Mouse (Mus musculus) heart, embryonic 12.5 days (tissue): ENCODE results near the gene Acot6. TPM values are rescaled to one million over a fixed set of nuclear protein-coding genes. Genes with fewer than 3 reads are reported as not detected.

Experiments used
- ATAC-seq: fragments of 200-750 bp; cut with Nextera tagmentation; 2 replicates; pipeline ENCODE4 v1.8.0; 2017; ENCODE audit warnings: moderate TSS enrichment, moderate library complexity; ENCODE audit not compliant: insufficient number of reproducible peaks, low FRiP score
- H3K27ac ChIP-seq: fragments of 300-500 bp; sonication (generic); 2 replicates; pipeline ENCODE4 v1.5.1; 2016; ENCODE audit warnings: mild to moderate bottlenecking, moderate library complexity; ENCODE audit not compliant: poor library complexity, severe bottlenecking
- H3K27me3 ChIP-seq: fragments of 300-500 bp; sonication (generic); replicated peaks from 2 replicates; pipeline ENCODE4 v1.6.1; 2016; ENCODE audit warnings: mild to moderate bottlenecking, moderate library complexity
- H3K36me3 ChIP-seq: fragments of 300-500 bp; sonication (generic); 2 replicates; pipeline ENCODE4 v1.6.1; 2016; ENCODE audit warnings: mild to moderate bottlenecking, moderate library complexity
- H3K4me1 ChIP-seq: fragments of 300-500 bp; sonication (generic); replicated peaks from 2 replicates; pipeline ENCODE4 v1.6.1; 2016; ENCODE audit warnings: mild to moderate bottlenecking
- H3K4me2 ChIP-seq: fragments of 300-500 bp; sonication (generic); 2 replicates; pipeline ENCODE4 v1.6.1; 2016; ENCODE audit warnings: mild to moderate bottlenecking, moderate library complexity
- H3K4me3 ChIP-seq: fragments of 300-500 bp; sonication (generic); 2 replicates; pipeline ENCODE4 v1.5.1; 2016; ENCODE audit warnings: mild to moderate bottlenecking
- H3K9ac ChIP-seq: fragments of 300-500 bp; sonication (generic); 2 replicates; pipeline ENCODE4 v1.6.1; 2016; ENCODE audit warnings: mild to moderate bottlenecking, moderate library complexity
- H3K9me3 ChIP-seq: fragments of 300-500 bp; sonication (generic); replicated peaks from 2 replicates; pipeline ENCODE4 v1.6.1; 2016; ENCODE audit warnings: mild to moderate bottlenecking, moderate library complexity
- WGBS: fragments of 180-500 bp; shearing (Covaris S2); methylation state at CpG from one replicate; pipeline ENCODE4 v1.1.7; 2016; 5-methylcytosine and 5-hydroxymethylcytosine counted together
- polyA plus RNA-seq: library from polyadenylated mRNA; unstranded; fragments of >200 nt; fragmentation: Nextera tagmentation; extraction: Ambion mirVana; gene quantifications from 2 replicates; pipeline ENCODE4 v1.2.1, GENCODE M21; 2016

Gene Acot6
- polyA plus RNA-seq, 1 experiment from 2014 or later = 0.64 TPM

DNA sequence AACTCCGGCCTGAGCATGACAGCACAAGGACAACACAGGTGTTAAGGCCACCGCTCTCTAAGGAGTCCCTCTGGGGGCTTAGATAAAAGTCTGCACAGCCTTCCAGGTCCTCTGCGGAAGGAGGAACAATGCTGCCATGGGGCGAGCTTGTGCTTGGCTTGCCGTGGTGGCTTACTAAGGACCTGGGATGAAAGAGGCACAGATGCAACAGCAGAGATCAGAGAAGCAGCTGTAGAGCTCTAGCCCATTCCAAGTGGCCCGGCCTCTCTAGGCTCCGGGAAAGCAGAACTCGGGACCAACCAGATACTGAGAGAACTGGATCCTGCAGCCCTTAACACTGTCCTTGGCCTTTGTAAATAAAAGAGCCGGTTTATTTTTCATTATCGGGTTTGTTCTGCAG lies 51.5 kb downstream of the Acot6 start:
- WGBS = 71% methylated on average over 10 of the region's 10 CpGs
- no peak overlapping the region for H3K4me3 ChIP-seq

DNA sequence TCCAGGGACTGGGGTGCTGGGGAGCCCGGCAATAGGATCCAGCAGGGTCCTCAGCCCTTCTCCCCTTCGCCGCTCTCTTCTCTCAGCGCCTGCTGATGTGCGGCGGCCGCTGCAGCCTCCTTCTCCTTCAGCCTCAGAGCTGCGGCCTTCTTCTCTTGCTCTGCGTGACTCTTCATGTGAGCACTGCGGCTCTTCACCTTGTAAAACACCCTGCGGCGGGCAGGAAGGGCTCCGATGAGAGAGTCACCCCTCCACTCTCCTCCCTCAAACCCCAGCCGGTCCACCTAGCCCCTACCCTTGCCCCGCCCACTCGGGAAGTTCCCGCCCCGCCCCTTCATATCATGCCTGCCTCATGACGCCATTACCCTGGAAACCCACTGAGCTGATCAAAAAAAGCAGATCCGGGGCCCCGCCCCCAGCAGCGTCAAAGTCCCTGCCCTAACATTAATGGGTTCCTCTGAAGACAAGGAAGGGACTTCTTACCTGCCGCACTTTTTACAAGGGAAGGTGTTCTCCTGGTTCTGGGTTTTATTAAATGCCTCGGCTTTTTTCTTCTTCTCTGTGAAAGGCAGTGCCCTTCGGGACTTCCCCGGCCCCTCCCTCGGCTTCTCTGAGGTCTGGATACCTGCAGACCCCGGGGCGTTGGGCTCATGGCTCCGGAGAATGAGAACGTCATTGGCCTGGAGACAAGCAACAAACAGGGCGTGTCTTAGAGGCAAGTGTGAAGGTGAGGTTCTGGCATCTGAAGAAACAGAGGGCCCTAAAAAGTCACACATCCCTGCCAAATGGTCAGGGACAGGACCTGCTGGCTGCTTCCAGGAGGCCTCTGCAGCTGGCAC lies 52.1 kb downstream of the Acot6 start:
- Histone ChIP-seq H3K9ac (no peak overlapping the region), H3K27ac (no peak overlapping the region; the same call in 1 of the 2 replicates), H3K4me1 (peaks cover 56% of the 10 kb centered on the region), H3K4me3 (no peak overlapping the region), H3K9me3 (no peaks in the 10 kb centered on the region), H3K27me3 (no peaks in the 10 kb centered on the region), H3K4me2 (peak overlapping the region; percentile 32), H3K36me3 (peaks cover 56% of the 10 kb centered on the region)
- peak; percentile 52 for ATAC-seq
- 63% methylated on average over 32 of the region's 32 CpGs for WGBS

More for the DNA sequence above, 51.5 kb downstream of the Acot6 start:
- ATAC-seq = no peak
- Histone ChIP-seq H3K9ac (no peak overlapping the region; the same call in 1 of the 2 replicates), H3K4me2 (peak overlapping the region; percentile 32; the same call in 1 of the 2 replicates), H3K27ac (peak overlapping the region; percentile 68), H3K27me3 (no peaks in the 10 kb centered on the region), H3K36me3 (peaks cover 54% of the 10 kb centered on the region), H3K4me1 (peaks cover 56% of the 10 kb centered on the region), H3K9me3 (no peaks in the 10 kb centered on the region)

DNA sequence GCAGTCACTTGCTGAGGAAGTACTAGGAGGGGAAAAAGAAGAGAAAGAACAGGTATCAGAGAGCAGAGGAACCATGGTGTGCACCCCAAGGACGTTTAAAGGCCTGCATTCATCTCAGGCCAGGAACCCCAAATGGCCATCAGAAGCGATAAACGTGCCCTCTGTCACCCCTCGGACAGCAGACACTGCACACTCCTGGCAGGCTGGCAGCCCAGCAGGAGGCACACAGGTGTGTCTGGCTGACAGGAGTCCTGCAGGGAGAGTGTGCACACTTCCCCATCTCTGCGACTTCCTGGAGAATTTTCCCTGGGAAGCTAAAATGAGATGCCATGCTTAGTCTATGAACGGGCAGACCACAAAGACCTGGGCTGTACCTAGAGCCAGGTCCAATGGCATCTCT lies 53.0 kb downstream of the Acot6 start:
- no peaks in the 10 kb centered on the region for H3K27me3 ChIP-seq
- no peak for ATAC-seq
- 76% methylated on average over 6 of the region's 6 CpGs for WGBS
- H3K9me3 ChIP-seq = no peaks in the 10 kb centered on the region
- H3K9ac ChIP-seq = no peak overlapping the region
- H3K4me3 ChIP-seq = no peak overlapping the region
- H3K36me3 ChIP-seq = peaks cover 65% of the 10 kb centered on the region
- H3K4me2 ChIP-seq = no peak overlapping the region
- no peak overlapping the region for H3K27ac ChIP-seq
- H3K4me1 ChIP-seq = peaks cover 61% of the 10 kb centered on the region

- no peaks in the 10 kb centered on the region for H3K9me3 ChIP-seq
- no peaks in the 10 kb centered on the region for H3K27me3 ChIP-seq
- peaks cover 53% of the 10 kb centered on the region for H3K4me1 ChIP-seq
- no peak overlapping the region for H3K4me3 ChIP-seq
- 47% methylated on average over 11 of the region's 11 CpGs for WGBS
- H3K4me2 ChIP-seq = no peak overlapping the region
- no peak for ATAC-seq
- H3K9ac ChIP-seq = no peak overlapping the region; the same call in 1 of the 2 replicates
- peak overlapping the region; percentile 49; the same call in 1 of the 2 replicates for H3K27ac ChIP-seq
- H3K36me3 ChIP-seq = peaks cover 79% of the 10 kb centered on the region
These were observed 54.5 kb downstream of the Acot6 start for GRCm38 (mm10) chr12:84154786-84155522.

DNA sequence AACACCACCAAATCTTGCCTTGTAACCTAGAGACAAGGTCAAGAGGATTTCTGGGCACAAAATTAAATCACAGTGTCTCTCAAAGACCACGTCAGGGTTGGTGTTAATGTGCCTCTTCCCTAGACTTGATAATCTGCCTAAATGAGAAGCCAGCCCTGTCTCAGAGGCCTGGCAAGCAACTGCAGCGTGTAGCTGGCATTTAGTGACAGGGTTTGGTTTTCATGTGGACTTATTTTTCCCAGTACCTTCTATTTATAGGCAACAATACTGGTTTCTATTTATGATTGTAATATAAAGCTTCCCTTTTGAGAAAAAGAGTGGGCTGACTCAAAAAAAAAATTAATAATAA lies 55.0 kb downstream of the Acot6 start:
- H3K4me2 ChIP-seq = no peak overlapping the region
- no peaks in the 10 kb centered on the region for H3K9me3 ChIP-seq
- H3K4me3 ChIP-seq = no peak overlapping the region
- no peak for ATAC-seq
- H3K27me3 ChIP-seq = no peaks in the 10 kb centered on the region
- no peak overlapping the region for H3K27ac ChIP-seq
- H3K9ac ChIP-seq = no peak overlapping the region
- H3K4me1 ChIP-seq = peaks cover 48% of the 10 kb centered on the region
- WGBS = 73% methylated on average over 2 of the region's 2 CpGs
- H3K36me3 ChIP-seq = peaks cover 82% of the 10 kb centered on the region

- peaks cover 84% of the 10 kb centered on the region for H3K36me3 ChIP-seq
- H3K9ac ChIP-seq = no peak overlapping the region
- H3K27ac ChIP-seq = no peak overlapping the region
- H3K9me3 ChIP-seq = no peaks in the 10 kb centered on the region
- H3K27me3 ChIP-seq = no peaks in the 10 kb centered on the region
- ATAC-seq = no peak
- H3K4me3 ChIP-seq = no peak overlapping the region
- peaks cover 47% of the 10 kb centered on the region for H3K4me1 ChIP-seq
- 93% methylated on average over 18 of the region's 18 CpGs for WGBS
- H3K4me2 ChIP-seq = no peak overlapping the region
These were observed 55.8 kb downstream of the Acot6 start for GRCm38 (mm10) chr12:84156210-84156609.

DNA sequence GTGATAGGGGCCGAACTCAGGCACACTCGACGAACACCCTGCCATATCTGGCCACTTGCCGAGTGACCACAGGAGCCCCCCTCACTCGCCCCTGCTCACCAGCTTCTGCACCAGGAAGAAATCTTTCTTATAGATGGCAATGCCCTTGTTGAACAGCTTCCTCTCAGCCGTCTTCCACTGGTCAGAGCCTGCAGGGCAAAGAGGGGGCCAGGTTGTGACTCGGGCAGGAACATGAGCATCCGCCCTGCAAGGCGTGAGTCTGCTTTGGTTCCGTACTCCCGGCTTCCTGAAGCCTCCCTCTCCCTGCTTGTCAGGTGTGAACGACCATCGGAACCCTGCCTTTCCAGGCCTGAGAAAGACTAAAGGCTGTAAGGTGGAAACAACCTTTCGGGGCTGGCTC lies 57.7 kb downstream of the Acot6 start:
- Histone ChIP-seq H3K4me1 (peaks cover 33% of the 10 kb centered on the region), H3K9me3 (no peaks in the 10 kb centered on the region), H3K9ac (no peak overlapping the region), H3K4me2 (no peak overlapping the region), H3K27me3 (no peaks in the 10 kb centered on the region), H3K4me3 (no peak overlapping the region), H3K27ac (peak overlapping the region; percentile 1; the same call in 1 of the 2 replicates), H3K36me3 (peaks cover 75% of the 10 kb centered on the region)
- WGBS = 63% methylated on average over 14 of the region's 14 CpGs
- no peak for ATAC-seq

DNA sequence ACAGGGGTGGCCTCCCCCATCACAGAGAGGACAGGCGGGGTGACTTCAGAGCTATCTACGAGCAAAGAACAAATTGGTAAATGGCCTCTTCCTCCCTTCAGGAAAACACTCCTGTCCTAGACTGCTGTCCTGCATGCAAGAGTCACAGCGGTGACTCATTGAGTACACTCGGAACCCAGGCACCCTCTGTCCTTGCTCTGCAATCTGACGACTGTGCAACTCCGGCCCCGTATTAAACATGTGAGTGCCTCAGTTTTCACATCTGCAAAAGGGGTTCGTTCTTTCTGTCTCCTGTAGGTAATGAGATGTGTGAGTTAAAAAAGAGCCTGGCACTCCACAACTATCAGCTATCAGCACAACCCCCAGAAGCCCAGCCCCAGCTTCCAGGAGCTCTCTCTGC lies 60.0 kb downstream of the Acot6 start:
- peaks cover 64% of the 10 kb centered on the region for H3K36me3 ChIP-seq
- H3K27me3 ChIP-seq = no peaks in the 10 kb centered on the region
- H3K27ac ChIP-seq = no peak overlapping the region
- H3K9me3 ChIP-seq = no peaks in the 10 kb centered on the region
- WGBS = 90% methylated on average over 8 of the region's 8 CpGs
- H3K9ac ChIP-seq = no peak overlapping the region
- no peak overlapping the region for H3K4me2 ChIP-seq
- H3K4me1 ChIP-seq = peaks cover 22% of the 10 kb centered on the region
- H3K4me3 ChIP-seq = no peak overlapping the region
- ATAC-seq = no peak

Other genes starting within 250 kb of the Acot6 start
- gene Numb, start 178.7 kb upstream of the Acot6 start, polyA plus RNA-seq = 40.6 and 43.7 TPM in 2 replicates
- gene Riox1, start 150.0 kb upstream of the Acot6 start, polyA plus RNA-seq = 14.7 and 16.5 TPM in 2 replicates
- gene Heatr4, start 115.8 kb upstream of the Acot6 start, polyA plus RNA-seq = not detected in 2 replicates
- 43.8 and 45.1 TPM in 2 replicates for gene Acot2, start 112.8 kb upstream of the Acot6 start, polyA plus RNA-seq
- 20.0 and 21.3 TPM in 2 replicates for gene Acot1, start 91.2 kb upstream of the Acot6 start, polyA plus RNA-seq
- 0.36 and 0.64 TPM in 2 replicates for gene Acot4, start 62.3 kb upstream of the Acot6 start, polyA plus RNA-seq
- not detected in 2 replicates for gene Gm49366, start 61.7 kb upstream of the Acot6 start, polyA plus RNA-seq
- 0.27 and 0.64 TPM in 2 replicates for gene Acot3, start 48.5 kb upstream of the Acot6 start, polyA plus RNA-seq
- gene Acot5, start 31.3 kb upstream of the Acot6 start, polyA plus RNA-seq = 0.22 TPM in 1 of 2 replicates, not detected in the other
- 4.4 and 5.4 TPM in 2 replicates for gene Dnal1, start 13.7 kb downstream of the Acot6 start, polyA plus RNA-seq
- gene Pnma1, start 47.8 kb downstream of the Acot6 start, polyA plus RNA-seq = 0.40 and 0.68 TPM in 2 replicates
- gene Elmsan1, start 118.2 kb downstream of the Acot6 start, polyA plus RNA-seq = 8.7 and 10.6 TPM in 2 replicates
- 75.8 and 77.5 TPM in 2 replicates for gene Ptgr2, start 184.6 kb downstream of the Acot6 start, polyA plus RNA-seq
- 53.1 and 59.9 TPM in 2 replicates for gene Zfp410, start 216.2 kb downstream of the Acot6 start, polyA plus RNA-seq